Mouse (Mus musculus) urinary bladder, adult 18-20 months (tissue): ENCODE results near the gene Oxct2b.
"Not testable (repeated sequence)": the region's sequence is repeated elsewhere in the genome, so short reads cannot be mapped to it uniquely, and the experiment has no call there.

ENCODE experiments used
- DNase-seq, 2 experiments: peaks; one replicate each; pipeline ENCODE4 v3.0.0; 2022; ENCODE audit warnings: low spot score in 2 of 2, mixed read lengths in 2 of 2

The Oxct2b gene

GRCm38 (mm10) chr4:123116011-123116410 lies at the start of gene Oxct2b:
TSS of gene Oxct2b (plus strand) at chr4:123116266.
- no peak for DNase-seq

- DNase-seq, result no peak
Measured at GRCm38 (mm10) chr4:123068646-123069045, 47.4 kb upstream of the Oxct2b start.

GRCm38 (mm10) chr4:123071266-123071966 lies 44.6 kb upstream of the Oxct2b start:
- peak; percentile 53 to 80 for DNase-seq

GRCm38 (mm10) chr4:123076928-123077327 lies 39.1 kb upstream of the Oxct2b start:
- DNase-seq, result no peak

- no peak for DNase-seq
Measured at GRCm38 (mm10) chr4:123078231-123078630, 37.8 kb upstream of the Oxct2b start.

- peak; percentile 73 to 84 for DNase-seq
Measured at GRCm38 (mm10) chr4:123080791-123081190, 35.3 kb upstream of the Oxct2b start.

- DNase-seq, result peak in 1 of 2 experiments; percentile 56
Measured at GRCm38 (mm10) chr4:123082283-123083163, 33.5 kb upstream of the Oxct2b start.

GRCm38 (mm10) chr4:123083323-123083902 lies 32.7 kb upstream of the Oxct2b start:
- DNase-seq, result no peak

GRCm38 (mm10) chr4:123085290-123085689 lies 30.8 kb upstream of the Oxct2b start:
- no peak for DNase-seq

- no peak for DNase-seq
Measured at GRCm38 (mm10) chr4:123086381-123086780, 29.7 kb upstream of the Oxct2b start.

GRCm38 (mm10) chr4:123092621-123093020 lies 23.4 kb upstream of the Oxct2b start:
- no peak for DNase-seq

GRCm38 (mm10) chr4:123093064-123093776 lies 22.8 kb upstream of the Oxct2b start:
- DNase-seq, result peak in 1 of 2 experiments; percentile 34

- no peak for DNase-seq
Measured at GRCm38 (mm10) chr4:123093869-123094268, 22.2 kb upstream of the Oxct2b start.

- DNase-seq, result peak in 1 of 2 experiments; percentile 35
Measured at GRCm38 (mm10) chr4:123104651-123105450, 11.2 kb upstream of the Oxct2b start, which contains the start of gene Bmp8b. TSS of gene Bmp8b (plus strand) at chr4:123105165.

GRCm38 (mm10) chr4:123105451-123105790 lies 10.6 kb upstream of the Oxct2b start:
- DNase-seq, result no peak

GRCm38 (mm10) chr4:123105929-123106328 lies 10.1 kb upstream of the Oxct2b start:
- DNase-seq, result not testable (repeated sequence)

- DNase-seq, result no peak
Measured at GRCm38 (mm10) chr4:123106864-123107263, 9.2 kb upstream of the Oxct2b start.

GRCm38 (mm10) chr4:123108056-123108455 lies 8.0 kb upstream of the Oxct2b start:
- no peak for DNase-seq

GRCm38 (mm10) chr4:123110751-123111150 lies 5.3 kb upstream of the Oxct2b start:
- no peak for DNase-seq

GRCm38 (mm10) chr4:123111275-123111983 lies 4.6 kb upstream of the Oxct2b start:
- not testable (repeated sequence) for DNase-seq
